Mouse (Mus musculus) testis, postnatal 14 days (tissue): ENCODE data around the gene Tec.

Experiments
- DNase-seq: peaks from one replicate; pipeline ENCODE4 v3.0.0; 2021; ENCODE audit warnings: low spot score

Tec gene

DNA sequence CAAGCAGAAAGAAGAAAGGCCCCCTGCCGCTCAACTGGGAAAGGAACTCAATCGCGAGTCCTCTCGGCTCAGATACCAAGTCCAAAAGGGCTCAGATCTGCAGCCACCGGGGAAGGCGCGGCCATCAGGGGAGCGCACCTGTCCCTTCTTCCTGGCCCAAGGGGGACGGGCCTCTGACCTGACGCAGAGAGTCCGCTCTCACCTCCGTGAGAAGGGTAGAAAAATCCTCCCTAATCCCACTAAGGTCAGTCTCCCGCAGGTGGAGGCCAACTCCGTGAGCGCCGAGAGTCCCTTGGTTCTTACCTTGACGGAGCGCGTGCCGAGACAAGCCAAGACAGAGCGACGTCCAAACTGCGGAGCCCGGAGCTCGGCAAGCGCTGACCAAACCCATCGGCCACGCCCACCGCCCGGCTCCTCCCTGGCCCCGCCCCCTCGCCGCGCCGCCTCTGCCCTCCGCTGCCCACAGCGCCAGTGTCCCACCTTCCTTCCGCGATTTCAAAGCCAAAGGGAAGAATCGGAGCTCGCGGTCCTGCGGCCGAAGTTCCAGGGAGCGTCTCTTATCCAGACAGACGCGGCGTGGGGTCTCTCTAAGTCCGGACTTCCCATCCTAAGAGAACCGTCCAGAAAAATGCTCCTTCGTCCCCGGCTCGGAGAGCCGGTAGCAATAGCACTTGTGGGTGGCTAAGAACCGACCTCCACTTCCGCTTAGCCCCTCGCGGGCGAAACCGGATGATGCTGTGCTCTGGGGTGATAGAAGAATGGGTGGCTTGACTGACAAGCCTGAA lies at the start of gene Tec:
Gene Tec, minus strand, starts transcription at position 393 of the 785 bp plus-strand sequence.
- peak; percentile 88 for DNase-seq

DNA sequence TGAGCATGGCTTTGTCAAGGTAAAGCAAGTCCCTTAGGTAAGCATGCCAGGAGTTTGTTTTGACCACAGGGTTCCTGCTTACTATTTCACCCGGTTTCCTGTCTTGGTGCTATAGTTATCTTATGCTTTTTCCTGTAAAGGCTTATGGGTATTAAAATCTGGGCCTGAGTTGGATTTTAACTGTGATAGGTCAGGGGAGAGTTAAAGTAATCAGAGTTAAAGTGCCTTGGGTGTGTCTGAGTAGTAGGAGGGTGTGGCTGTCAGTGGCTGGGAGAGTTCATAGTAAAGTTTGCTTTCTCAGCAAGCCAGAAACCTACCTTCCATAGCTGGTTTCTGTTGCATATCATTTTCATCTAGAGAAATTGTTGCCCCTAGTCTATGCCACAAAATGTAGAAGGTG lies 48.6 kb upstream of the Tec start:
- DNase-seq = no peak

DNA sequence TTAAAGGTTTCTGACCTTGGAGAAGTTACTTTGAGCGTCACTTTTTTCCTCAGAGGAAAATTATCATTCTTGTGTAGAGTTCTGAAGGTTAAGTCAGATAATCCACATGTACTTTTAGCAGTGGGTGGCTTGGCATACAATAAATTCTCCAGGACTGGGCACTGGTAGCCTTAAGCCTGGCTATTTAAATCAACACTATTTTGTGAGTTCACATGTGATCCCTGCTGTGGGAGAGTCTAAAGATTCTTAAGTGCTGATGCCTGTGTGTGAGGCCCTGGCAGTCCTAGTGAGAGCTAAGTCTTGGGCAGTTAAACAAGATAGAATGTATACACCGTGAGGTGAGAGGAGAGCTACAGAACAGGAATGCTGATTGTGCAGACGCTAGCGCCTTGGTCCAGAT lies 47.8 kb upstream of the Tec start:
- DNase-seq = no peak

DNA sequence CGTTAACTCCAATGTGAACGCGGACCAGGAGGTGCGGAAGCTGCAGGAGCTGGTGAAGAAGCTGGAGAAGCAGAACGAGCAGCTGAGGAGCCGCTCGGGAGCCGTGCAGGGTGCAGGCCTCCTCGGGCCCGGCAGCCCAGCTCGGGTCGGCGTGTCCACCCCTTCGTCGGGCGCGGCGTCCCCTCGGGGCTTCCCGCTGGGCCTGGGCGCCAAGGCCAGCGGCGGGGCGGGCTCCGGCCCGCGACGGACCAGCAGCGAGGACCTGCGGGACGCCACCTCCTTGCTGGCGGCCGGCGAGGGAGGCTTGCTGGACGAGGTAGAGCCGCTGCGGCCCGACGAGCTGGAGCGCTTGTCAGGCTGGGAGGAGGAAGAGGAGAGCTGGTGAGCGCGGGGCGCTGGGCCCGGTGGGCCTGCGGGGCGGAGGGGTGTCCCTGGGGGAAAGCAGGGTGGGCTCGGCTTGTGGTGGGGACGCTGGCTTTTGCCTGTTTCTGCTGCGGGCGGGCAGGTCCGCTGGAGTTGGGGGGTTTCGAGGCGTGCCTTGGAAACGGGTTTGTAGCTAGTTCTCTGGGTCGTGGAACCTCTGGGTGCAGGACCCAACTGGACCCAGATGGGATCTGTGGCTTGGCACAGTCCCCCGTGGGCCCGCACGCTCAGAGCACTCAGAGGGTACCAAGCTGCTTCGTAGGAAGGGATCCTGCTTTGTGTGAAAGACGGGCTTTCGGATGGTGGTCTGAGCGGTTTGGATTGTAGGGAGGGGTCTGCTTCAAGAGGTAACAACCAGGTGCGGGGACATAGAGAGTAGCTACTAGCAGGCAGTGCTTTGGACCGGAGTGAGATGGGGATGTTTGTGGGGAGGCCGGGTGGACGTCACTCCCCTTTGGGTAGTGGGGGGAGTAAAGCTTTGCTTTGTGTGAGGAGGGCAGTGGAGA lies 46.6 kb upstream of the Tec start:
- DNase-seq = peak; percentile 73

DNA sequence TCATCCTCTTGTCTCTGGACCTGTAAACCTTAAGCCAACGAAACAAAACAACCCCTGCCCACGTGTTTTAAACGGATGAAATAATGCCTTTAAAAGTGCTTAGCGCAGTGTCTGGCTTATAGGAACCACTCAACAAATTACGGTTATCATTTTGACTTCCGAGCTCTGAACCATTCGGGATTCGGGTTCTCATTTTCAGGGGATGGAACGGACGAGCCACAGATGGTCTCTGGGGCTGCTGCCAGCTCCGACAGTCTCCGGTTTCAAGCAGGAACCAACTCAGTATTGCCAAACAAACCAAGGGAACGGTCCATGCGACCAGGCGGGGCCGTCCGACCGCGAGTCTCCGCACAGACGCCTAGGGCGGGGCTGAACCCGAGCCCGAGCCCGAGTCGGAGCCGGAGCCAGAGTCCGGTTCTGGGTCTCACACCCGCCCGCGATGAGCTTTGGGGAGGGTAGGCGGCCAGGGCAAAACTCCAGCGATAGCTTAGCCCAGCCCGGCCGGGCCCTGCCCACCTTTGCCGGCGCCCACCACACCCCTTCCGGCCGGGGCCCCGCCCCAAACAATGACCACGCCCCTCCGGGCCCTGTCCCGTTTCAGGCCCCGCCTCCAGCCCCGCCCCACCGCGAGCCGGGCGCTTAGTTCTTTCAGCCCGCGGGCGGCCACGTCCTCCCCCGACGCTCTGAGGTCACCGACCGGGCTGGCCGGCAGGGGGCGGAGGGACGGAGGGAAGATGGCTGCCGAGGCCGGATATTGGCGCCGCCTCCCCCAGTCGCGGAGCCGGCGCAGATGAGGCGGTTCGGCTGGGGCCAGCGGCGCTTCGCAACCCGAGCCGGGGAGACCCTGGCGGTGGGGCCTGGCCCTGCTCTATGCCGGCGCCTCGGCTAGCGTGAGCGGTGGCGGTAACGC lies 45.6 kb upstream of the Tec start, which contains the start of gene Slain2:
Gene Slain2, plus strand, starts transcription at position 657 of the 910 bp plus-strand sequence.
- peak; percentile 98 for DNase-seq

DNA sequence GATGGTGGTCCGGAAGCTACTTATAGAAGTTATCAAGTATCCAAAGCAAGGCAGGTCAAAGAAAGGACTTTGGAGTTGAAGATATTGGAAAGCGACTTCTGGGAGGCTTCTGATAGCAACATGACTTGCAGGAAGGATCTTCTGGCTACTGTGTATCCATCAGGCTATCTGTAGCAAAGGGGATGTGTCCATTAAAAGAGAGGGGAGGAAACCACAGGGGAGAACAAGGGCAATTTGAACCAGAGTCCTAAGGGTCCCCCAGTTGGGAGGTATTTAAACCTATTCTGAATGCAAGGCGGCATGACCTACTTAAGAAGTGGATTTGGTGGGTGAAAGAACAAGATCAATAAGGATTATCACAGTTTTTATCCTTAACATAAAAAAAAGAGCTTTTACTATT lies 43.0 kb upstream of the Tec start:
- DNase-seq = peak; percentile 39

DNA sequence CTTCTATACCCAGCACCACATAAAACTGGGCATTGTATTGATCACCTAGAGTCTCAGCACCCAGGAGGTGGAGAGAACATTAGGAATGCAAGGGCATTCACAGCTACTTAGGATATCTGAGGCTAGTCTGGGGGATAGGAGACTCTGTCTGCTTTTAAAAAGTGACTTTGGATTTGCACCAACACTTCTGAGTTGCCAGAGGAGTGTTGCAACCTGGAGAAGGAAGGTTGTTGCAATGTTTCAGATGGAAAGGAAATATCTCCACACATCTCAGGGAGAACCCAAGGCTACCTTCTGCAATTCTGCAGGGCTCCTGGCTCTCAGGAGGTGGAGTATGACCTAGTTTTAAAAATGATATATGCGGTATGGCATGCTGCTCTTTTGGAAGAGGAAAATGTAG lies 42.1 kb upstream of the Tec start:
- DNase-seq = no peak

DNA sequence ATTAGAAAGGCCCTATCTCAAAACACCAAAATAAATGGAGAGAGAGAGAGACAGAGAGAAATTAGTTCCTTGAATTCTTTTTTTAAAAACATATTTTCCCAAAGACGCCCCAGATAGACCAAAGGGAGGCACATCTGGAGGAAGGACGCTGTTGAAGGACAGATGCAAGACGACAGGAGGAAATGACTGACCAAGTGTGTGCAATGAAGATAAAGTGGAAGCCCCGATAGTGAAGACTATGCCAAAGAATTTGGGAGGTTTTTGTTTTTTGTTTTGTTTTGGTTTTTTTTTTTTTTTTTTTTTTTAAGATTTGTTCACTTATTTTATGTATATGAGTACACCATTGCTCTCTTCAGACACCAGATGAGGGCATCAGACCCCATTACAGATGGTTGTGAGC lies 41.1 kb upstream of the Tec start:
- DNase-seq = no peak

DNA sequence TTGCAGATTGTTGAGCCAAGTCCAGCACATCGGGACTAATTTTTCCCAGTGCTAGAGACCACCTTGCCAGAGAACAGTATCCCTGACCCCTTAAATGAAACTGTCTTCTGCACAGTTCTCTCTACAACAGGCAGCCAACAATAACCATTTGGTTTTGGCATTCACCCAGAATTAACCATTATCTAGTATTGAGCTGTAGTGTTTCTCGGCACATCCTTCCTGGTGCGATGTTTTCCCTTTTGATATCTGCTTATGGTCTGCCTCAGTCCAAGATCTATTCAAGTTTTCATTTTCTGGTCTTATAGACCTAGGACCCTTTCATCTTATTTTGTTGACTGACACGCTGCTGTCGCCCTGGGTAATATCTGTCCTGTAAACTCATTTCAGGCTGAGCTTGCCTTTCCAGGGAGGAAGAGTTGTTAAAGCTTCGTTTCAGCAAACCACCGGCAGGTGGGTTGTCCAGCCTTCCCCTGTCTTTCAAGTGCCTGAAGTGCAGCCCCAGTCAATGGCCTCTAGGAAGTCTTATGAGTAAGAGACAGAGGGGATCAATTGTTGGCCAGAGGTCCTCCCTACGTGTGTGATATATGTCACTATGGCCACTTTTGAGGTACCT lies 40.1 kb upstream of the Tec start:
- DNase-seq = no peak

DNA sequence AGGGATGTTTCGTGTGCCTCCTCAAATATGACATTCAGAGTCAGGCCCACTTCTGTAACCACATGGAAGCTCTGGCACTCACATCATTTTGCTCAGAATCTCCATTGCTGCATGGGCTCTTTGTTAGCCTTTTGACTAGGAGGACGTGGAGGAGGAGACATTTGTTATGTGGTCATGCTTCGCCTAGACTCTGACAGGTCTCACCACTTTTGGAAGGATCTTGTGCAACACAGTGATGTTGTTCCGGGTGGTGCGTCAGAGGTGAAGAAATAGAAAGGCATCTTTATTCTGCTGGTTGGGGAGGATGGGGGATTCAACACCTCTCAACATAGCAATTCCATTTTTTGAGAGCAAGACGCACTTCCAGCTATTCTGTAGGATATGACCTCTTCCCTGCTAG lies 39.1 kb upstream of the Tec start:
- DNase-seq = no peak

DNA sequence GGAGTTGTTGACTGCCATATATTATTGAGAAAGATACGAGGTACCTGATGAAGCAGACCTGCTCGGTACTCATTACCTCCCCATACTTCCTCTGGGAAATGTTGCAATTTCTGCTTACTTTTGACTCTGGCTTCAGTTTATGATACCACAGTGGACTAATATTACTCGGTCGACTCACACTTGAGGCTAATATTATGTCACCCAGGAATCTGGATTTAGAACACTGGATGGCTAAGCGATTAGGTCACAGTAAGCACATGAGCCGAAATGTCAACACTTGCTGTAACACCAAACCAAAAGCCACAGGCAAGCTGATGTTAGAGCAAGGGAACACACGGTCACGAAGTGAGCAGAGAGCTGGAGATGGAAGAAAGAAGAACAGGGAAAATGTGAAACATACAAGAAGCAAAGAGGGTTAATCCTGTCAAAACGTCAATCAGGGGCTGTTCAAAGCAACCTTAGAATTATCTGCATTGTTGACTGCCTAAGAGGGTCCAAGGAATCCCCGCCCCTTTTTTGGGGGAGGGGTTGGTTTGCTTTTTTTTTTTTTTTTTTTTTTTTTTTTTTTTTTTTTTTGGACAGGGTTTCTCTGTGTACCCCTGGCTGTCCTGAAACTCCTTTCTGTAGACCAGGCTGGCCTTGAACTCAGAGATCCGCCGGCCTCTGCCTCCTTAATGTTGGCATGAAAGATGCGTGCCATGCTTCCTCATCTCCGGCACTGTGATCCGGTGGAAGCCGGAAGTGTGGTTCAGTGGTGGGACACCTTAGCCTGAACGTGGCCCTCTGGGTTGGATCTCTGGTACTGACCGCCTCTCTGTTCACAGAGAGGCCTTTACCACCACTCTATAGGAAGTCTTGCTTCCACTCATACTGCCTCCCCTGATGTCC lies 36.9 kb upstream of the Tec start:
- DNase-seq = no peak

DNA sequence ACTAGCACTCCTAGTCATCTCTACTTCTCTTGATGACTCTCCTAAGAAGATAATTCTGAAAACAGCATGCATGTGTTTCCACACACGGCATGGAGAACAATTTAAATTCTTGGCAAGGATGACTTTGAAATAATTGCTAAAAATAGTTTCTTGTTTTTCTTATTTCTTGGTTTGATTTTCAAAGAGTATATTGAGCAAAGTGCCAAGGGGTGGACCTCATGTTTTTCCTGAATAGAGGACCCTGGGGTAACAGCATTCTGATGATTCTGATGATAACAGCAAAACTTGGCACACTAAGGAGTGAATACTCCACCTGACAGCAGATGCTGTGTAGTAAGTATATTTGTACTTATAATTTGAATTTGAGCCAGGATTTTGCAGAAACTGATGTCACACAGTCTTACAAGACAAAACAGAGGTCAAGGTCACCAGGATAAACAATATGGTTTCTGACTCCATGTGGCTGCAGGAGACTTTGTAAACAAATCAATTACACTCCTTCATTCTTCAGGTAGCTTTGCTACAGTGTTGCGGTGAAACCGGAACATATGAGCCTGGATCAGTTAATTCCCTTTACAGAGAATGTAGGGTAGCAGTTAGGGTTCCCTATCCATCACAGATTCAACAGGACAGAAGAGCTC lies 34.7 kb upstream of the Tec start:
- DNase-seq = no peak

DNA sequence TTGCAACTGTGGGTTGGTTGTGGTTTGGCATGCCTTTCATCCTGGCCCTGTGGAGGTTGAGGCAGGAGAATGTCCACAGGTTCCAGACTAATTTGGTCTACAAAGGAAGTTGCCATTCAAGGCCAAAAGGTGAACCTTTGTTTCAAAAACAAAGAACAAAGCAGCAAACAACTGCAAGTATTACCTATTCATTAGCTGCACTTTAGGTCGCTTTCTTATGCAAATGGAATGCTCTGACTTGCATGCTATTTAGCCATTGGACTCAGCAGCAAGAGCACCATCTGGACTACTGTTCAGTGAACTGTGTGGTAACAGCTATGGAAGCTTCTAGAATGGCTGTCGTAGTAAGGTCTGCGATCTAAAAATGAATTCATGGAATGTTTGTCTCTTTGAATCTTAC lies 34.0 kb upstream of the Tec start:
- DNase-seq = no peak

DNA sequence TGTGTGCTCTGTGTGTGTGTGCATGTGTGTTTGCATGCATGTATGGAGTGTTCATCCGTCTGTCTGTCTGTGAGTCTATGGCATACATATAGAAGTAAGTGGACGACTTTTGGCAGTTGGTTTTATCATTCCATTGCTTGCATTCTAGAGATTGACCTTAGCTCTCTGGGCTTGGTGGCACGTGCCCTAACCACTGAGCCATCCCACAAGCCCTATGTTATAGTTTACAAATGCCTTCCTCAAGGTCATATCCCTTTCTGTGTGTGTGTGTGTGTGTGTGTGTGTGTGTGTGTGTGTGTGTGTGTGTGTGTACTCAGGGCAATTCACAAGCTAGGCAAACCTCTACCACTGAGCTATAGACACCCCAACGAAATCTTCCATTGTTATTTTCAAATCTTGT lies 33.6 kb upstream of the Tec start:
- DNase-seq = no peak

DNA sequence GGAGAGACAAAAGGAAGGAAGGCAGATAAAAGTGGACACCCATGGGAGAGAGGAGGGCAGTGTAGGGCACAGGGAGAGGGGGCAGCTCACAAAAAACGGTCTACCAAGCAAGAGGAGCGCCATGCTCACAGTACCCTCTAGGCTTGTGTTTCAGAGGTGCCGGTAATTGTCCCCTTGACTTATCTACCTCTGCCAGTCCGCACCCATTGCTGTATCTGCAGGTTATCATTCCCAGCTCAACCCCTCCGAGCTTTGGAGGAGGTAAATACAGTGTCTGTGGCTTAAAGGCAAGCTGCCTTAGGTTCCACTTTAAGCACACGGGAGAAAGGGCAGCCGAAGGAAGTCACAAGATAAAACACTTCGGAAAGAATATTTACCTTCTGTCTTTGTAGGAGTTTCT lies 31.0 kb upstream of the Tec start:
- DNase-seq = no peak

DNA sequence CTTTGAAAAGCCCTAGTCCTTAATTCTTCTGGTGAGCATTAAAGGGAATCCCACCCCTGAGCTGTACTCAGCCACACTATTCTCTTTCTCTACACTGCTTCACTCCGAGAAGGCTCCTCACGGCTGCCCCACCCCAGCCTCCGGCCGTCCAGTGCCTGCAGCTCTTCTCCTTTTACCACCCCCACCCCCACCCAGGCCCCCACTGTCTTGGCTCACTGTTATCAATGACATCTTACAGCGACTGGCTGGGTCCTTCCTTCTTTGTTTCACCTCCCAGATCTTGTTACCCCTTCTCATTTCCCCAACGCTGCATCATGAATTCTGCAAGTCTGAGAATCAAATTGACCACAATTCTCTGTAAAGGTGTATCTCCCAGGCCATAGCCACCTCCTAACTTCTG lies 29.7 kb upstream of the Tec start:
- DNase-seq = no peak

DNA sequence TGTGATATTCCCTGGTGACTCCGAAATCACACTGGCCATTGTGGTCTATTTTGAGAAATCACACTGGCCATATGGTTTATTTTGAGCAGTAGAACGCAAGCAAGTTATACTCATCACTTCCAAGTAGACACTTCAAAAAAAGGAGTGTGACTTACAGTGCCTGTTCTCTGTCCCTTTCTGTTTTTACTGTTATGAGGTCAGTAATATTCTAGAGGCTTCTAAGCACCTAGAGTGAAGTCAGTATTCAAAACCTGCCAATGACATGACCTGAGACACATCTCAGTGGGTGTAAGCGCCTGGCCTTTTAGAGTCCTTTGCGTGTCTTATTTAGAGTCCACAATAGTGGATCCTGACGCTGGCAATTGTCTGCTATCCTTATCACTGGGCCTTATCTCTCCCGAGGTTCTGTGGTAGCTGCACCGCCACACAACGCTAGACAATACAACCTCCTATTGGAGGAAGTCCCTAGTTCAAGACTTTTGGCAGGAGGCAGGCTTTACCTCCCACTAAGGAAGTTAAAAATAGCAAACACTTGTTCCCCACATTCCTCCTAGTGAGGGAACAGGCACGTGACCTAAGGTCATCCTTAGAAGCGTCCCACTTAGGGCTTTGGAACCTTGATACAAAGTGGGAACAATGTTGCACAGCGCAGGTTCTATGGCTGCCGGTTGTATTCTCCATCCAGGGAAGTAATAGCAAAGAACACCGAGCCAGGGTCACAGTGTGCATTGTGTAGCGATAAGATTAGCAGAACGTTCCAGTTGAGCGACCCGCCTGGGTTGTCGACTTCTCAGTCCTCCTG lies 28.4 kb upstream of the Tec start:
- peak; percentile 87 for DNase-seq

DNA sequence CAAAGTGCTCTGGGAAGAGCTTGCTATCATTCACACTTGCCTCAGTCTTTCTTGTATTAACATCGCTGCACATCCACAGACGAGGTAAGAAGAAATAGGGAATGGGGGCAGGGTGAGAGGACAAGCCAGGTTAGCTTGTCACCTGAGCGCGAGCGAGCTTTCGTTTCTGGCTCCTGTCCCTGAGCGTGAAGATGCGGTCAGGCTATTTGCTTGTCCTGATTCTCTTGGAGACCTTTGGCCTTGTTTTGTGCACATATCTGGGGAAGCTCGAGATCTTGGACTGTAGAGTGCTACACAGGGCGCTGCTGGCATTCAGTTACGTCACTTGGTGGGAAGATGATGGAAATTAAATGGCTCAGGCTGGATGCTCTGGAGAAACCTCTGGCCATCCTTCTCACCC lies 27.0 kb upstream of the Tec start:
- DNase-seq = no peak

DNA sequence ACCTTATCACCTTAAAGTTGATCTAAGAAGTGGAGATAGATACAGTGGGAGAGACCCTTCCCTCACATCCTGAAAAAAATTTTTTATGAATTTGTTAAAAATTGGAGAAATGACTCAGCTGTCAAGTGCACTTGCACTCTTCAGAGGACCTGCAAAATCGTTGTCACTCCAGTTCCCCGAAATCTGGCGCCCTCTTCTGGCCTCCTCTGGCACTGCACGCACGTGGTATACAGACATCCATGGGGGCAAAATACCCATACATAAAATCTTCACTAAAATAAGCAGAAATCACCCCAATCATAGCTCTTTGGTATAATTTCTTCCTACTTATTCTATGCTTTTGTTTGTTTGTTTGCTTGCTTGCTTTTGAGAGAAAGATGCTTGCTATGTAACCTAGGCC lies 25.7 kb upstream of the Tec start:
- DNase-seq = no peak
